Mouse (Mus musculus): Measurements from ENCODE around the gene Nck2. TPM values are rescaled to one million over a fixed set of nuclear protein-coding genes. Genes with fewer than 3 reads are reported as not detected.
A peak's percentile ranks its signal among the peaks of the same experiment; 100 is the strongest.

Gene Nck2
- polyA plus RNA-seq (2012; rRNA removed) = 21.0 and 23.1 TPM in 2 replicates

DNA sequence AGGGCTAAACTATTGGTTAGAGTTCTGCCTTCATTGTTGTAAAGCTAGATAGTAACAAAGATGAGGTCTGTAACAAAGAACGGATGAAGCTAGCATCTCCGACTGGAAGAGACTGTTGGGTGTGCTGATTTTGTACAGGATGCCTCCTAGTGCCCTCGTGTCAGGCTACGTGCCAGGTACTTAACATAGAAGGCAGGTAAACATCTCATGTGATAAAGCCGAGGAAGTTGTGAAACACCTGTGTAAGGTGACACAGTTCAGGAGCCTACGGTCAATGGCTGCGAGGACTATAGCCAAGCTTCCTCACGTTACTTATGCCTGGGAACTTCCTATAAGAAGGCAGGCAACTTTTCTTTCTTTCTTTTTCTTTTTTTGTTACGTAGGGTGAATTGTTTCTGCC is at the start of gene Nck2:
Gene Nck2 (plus strand): TSS at position 49 of the 400 bp plus-strand sequence.
- WGBS = 55% methylated on average over 9 of the region's 9 CpGs
- peaks cover 5% of the 10 kb centered on the region; the same call in 1 of the 2 replicates for H3K4me1 ChIP-seq (ENCODE audit: control insufficient read depth, insufficient read depth, low read length)
- DNase-seq = no peak

DNA sequence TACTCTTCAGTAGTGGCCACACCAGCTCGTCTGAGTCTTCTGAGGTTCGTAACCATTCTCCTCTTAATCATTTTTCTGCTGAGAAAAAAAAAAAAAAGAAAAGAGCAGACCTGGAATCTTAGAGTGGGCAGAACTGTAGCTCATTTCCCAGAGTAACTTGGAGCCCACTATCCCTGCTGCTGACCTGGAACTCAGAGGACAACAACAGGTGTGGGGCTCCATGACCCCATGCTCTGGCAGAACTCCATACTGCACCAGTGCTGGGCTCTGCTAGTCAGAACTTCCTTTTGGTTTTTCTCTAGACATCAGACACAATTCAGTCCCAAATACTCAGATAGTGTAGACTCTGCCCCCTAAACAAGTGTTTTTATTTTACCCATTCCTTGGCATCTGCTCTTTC is 49.3 kb upstream of the Nck2 start:
- Histone ChIP-seq H3K27me3 (ENCODE audit: control insufficient read depth, insufficient read depth, low read length) (no peaks in the 10 kb centered on the region), H3K27ac (ENCODE audit: insufficient read depth, low read length) (no peak overlapping the region), H3K4me1 (ENCODE audit: control insufficient read depth, insufficient read depth, low read length) (peaks cover 9% of the 10 kb centered on the region), H3K4me3 (replicated peaks; ENCODE audit: insufficient read depth, low read depth, low read length) (no peak overlapping the region)
- WGBS = 96% methylated on average over 2 of the region's 2 CpGs
- no peak for DNase-seq
- TF ChIP-seq CTCF (IDR thresholded peaks at IDR 0.05; ENCODE audit: borderline replicate concordance, insufficient read depth, low read depth, low read length) (no peak), POLR2A (IDR thresholded peaks at IDR 0.05; ENCODE audit: borderline replicate concordance, insufficient read depth, low read length) (no peak)

More for the DNA sequence above, at the start of gene Nck2:
- Histone ChIP-seq H3K27ac (ENCODE audit: insufficient read depth, low read length) (peak within 1 kb of the TSS; percentile 44; the same call in 1 of the 2 replicates), H3K4me3 (replicated peaks; ENCODE audit: insufficient read depth, low read depth, low read length) (peak within 1 kb of the TSS; percentile 70), H3K27me3 (ENCODE audit: control insufficient read depth, insufficient read depth, low read length) (no peaks in the 10 kb centered on the region)
- TF ChIP-seq CTCF (IDR thresholded peaks at IDR 0.05; ENCODE audit: borderline replicate concordance, insufficient read depth, low read depth, low read length) (no peak), POLR2A (IDR thresholded peaks at IDR 0.05; ENCODE audit: borderline replicate concordance, insufficient read depth, low read length) (no peak)

DNA sequence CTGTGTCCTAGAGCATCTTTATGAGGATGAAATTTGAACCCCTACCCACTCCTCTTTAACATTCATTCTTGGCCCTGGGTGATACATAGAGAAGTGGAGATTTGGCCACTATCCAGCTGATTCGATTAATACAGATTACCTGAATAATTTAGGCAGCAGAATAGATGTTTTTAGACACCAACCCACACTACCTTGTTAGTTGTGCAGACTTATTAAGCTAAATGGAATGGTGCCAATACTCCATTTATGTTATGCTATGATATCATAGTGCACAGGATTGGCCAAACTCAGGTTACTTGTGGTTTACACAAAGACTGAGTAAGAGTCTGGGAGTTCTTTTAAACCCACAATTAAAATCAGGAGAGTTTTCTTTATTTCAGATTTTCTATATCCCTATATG is 48.6 kb upstream of the Nck2 start:
- H3K27ac ChIP-seq (ENCODE audit: insufficient read depth, low read length) = no peak overlapping the region
- H3K27me3 ChIP-seq (ENCODE audit: control insufficient read depth, insufficient read depth, low read length) = no peaks in the 10 kb centered on the region
- no peak overlapping the region for H3K4me3 ChIP-seq (replicated peaks; ENCODE audit: insufficient read depth, low read depth, low read length)
- no peak for DNase-seq
- H3K4me1 ChIP-seq (ENCODE audit: control insufficient read depth, insufficient read depth, low read length) = peaks cover 9% of the 10 kb centered on the region
- no peak for TF ChIP-seq CTCF (IDR thresholded peaks at IDR 0.05; ENCODE audit: borderline replicate concordance, insufficient read depth, low read depth, low read length)
- no peak for TF ChIP-seq POLR2A (IDR thresholded peaks at IDR 0.05; ENCODE audit: borderline replicate concordance, insufficient read depth, low read length)
- 72% methylated on average over 1 of the region's 1 CpGs for WGBS

DNA sequence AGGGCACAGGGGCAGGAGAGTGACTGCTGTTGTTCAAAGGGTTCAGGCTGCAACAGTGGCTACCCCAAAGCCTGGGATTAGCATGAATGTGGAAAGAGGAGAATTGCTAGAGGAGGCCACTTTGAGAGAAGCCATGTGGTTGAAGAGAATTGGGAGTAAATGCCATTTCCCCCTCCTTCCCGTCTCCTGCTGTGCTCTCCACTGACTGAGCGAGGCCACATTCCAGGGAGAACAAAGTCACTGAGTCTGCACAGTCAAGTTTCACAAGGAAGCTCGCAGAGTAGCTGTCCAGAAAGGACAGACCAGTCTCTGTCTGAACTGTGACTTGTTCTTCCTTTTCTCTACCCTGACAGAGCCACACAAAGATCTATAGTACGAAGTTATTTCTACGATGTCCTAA is 47.9 kb upstream of the Nck2 start:
- no peak for DNase-seq

DNA sequence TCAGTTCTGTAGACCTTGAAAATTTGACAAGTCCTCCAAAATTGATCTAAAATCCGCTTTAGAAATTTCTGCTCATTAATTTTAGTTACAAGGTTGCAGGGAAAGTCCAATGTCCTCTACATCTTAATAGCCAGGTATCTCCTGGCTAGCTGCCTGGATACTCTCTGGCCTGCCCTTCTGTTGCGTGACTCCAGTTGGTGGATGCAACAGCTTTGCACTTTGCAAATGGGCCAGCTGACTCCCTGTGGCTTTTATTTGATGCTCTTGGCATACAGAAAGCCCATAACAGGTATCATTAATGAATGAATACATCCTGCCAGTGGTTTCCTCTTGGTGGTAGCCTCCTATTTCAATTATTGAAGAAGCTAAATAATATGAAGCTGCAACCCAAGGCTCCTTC is 47.3 kb upstream of the Nck2 start:
- no peak overlapping the region for H3K27ac ChIP-seq (ENCODE audit: insufficient read depth, low read length)
- H3K27me3 ChIP-seq (ENCODE audit: control insufficient read depth, insufficient read depth, low read length) = no peaks in the 10 kb centered on the region
- no peak for TF ChIP-seq POLR2A (IDR thresholded peaks at IDR 0.05; ENCODE audit: borderline replicate concordance, insufficient read depth, low read length)
- no peak for TF ChIP-seq CTCF (IDR thresholded peaks at IDR 0.05; ENCODE audit: borderline replicate concordance, insufficient read depth, low read depth, low read length)
- H3K4me1 ChIP-seq (ENCODE audit: control insufficient read depth, insufficient read depth, low read length) = peaks cover 9% of the 10 kb centered on the region
- 29% methylated on average over 2 of the region's 2 CpGs for WGBS
- DNase-seq = peak; percentile 41 to 80
- no peak overlapping the region for H3K4me3 ChIP-seq (replicated peaks; ENCODE audit: insufficient read depth, low read depth, low read length)

More for the DNA sequence above, 47.9 kb upstream of the Nck2 start:
- 37% methylated on average over 5 of the region's 5 CpGs for WGBS
- H3K27me3 ChIP-seq (ENCODE audit: control insufficient read depth, insufficient read depth, low read length) = no peaks in the 10 kb centered on the region
- H3K27ac ChIP-seq (ENCODE audit: insufficient read depth, low read length) = no peak overlapping the region
- no peak overlapping the region for H3K4me3 ChIP-seq (replicated peaks; ENCODE audit: insufficient read depth, low read depth, low read length)
- peaks cover 9% of the 10 kb centered on the region for H3K4me1 ChIP-seq (ENCODE audit: control insufficient read depth, insufficient read depth, low read length)
- no peak for TF ChIP-seq CTCF (IDR thresholded peaks at IDR 0.05; ENCODE audit: borderline replicate concordance, insufficient read depth, low read depth, low read length)

DNA sequence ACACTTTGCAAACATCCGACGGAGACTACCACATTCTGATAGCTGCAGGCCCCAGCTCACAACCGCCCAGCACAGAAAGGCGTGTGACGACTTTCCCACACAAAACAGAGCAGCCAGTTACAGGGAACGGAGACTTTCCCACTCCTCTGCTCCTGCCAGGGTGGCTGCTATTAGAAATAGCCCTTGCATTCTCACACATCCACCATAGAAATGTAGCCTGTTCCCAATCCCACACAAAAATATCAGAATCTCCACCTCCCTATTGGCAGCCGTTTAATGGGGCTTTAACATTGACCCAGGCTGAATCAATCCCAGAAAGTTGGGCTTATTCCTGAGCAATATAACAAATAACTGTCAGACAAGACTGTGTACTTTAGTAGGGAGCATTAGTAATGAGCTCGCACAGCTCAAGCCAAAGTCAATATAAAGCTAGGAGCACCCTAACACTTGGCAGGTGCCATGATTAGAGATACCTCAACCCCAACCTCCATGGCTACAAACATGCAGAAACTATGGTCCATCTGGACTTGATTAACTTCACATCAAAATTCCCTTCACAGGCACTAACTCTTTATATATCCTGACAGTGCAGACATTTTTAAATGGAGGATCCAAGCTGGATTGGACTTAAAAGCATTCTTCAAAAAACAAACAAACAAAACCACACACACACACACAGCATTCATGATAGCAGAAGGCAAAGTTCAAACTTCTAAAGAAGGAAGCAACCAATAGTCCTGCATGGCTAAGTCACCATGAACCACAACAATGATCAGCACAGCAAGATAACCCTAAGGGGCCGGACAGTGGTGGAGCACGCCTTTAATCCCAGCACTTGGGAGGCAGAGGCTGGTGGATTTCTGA is 45.4 kb upstream of the Nck2 start:
- H3K27ac ChIP-seq (ENCODE audit: insufficient read depth, low read length) = no peak overlapping the region
- 96% methylated on average over 10 of the region's 10 CpGs for WGBS
- no peak overlapping the region for H3K4me3 ChIP-seq (replicated peaks; ENCODE audit: insufficient read depth, low read depth, low read length)
- no peak for TF ChIP-seq POLR2A (IDR thresholded peaks at IDR 0.05; ENCODE audit: borderline replicate concordance, insufficient read depth, low read length)
- TF ChIP-seq CTCF (IDR thresholded peaks at IDR 0.05; ENCODE audit: borderline replicate concordance, insufficient read depth, low read depth, low read length) = no peak
- no peak for DNase-seq
- H3K27me3 ChIP-seq (ENCODE audit: control insufficient read depth, insufficient read depth, low read length) = no peaks in the 10 kb centered on the region
- peaks cover 9% of the 10 kb centered on the region for H3K4me1 ChIP-seq (ENCODE audit: control insufficient read depth, insufficient read depth, low read length)

DNA sequence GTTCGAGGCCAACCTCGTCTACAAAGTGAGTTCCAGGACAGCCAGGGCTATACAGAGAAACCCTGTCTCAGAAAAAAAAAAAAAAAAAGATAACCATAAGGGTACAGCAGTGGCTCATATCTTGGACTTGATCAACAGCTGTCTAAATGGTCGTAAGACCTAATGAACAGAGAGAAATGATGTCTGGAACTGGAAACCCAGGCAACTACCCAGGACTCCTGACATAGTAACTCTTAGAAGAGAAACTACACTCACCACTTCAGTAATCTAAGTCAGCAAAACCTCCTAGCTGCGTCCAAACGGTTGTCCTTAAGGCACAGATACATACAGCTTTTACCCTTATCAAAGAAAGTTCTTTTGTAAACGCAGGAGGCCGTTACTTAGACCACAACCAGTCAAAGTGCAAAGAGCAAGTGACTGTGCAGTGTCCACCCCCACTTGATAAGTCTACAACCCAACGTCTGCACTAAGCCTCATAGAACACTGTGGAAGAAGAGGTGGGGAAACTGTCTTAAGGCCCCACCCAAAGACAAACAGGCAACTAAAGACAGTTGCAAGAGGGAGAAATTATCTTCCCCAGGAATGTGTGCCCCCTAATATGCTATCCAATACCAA is 44.7 kb upstream of the Nck2 start:
- TF ChIP-seq CTCF (IDR thresholded peaks at IDR 0.05; ENCODE audit: borderline replicate concordance, insufficient read depth, low read depth, low read length) (no peak), POLR2A (IDR thresholded peaks at IDR 0.05; ENCODE audit: borderline replicate concordance, insufficient read depth, low read length) (no peak)
- H3K27ac ChIP-seq (ENCODE audit: insufficient read depth, low read length) = no peak overlapping the region
- H3K27me3 ChIP-seq (ENCODE audit: control insufficient read depth, insufficient read depth, low read length) = no peaks in the 10 kb centered on the region
- no peak overlapping the region for H3K4me3 ChIP-seq (replicated peaks; ENCODE audit: insufficient read depth, low read depth, low read length)
- DNase-seq = no peak
- H3K4me1 ChIP-seq (ENCODE audit: control insufficient read depth, insufficient read depth, low read length) = peaks cover 9% of the 10 kb centered on the region
- WGBS = 95% methylated on average over 8 of the region's 8 CpGs

DNA sequence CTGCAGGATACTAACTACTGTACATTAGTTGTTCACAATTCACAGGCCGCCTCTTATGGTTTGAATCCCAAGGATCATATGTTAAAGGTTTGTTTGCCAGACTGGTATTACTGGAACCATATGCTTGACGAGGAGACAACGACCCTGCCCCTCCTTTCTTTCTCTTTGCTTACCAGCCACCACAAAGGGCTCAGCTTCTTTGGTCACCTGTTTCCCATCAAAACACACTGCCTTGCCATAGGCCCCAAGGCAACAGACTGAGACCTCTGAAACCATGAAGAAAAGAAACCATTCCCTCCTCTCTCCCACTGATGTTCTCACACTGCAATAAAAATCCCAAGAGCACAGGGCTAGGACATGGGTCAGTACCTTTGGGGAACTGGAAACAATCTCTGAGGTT is 43.7 kb upstream of the Nck2 start:
- DNase-seq = no peak
- H3K27ac ChIP-seq (ENCODE audit: insufficient read depth, low read length) = no peak overlapping the region
- H3K4me1 ChIP-seq (ENCODE audit: control insufficient read depth, insufficient read depth, low read length) = peaks cover 9% of the 10 kb centered on the region
- no peak overlapping the region for H3K4me3 ChIP-seq (replicated peaks; ENCODE audit: insufficient read depth, low read depth, low read length)
- no peaks in the 10 kb centered on the region for H3K27me3 ChIP-seq (ENCODE audit: control insufficient read depth, insufficient read depth, low read length)
- no peak for TF ChIP-seq CTCF (IDR thresholded peaks at IDR 0.05; ENCODE audit: borderline replicate concordance, insufficient read depth, low read depth, low read length)
- no peak for TF ChIP-seq POLR2A (IDR thresholded peaks at IDR 0.05; ENCODE audit: borderline replicate concordance, insufficient read depth, low read length)
- 85% methylated on average over 3 of the region's 3 CpGs for WGBS
